Mouse (Mus musculus) megakaryocyte, embryonic 14.5 days (primary cell): Measurements from ENCODE around the gene Zfp871.

Source experiments
- FLI1 ChIP-seq: IDR thresholded peaks from 2 replicates; pipeline ENCODE4 v1.6.1; 2012; ENCODE audit warnings: low read length, inconsistent platforms, mixed read lengths
- GATA1 ChIP-seq: IDR thresholded peaks from 3 replicates; pipeline ENCODE4 v1.6.1; 2012; ENCODE audit warnings: mixed read lengths, low read length, inconsistent platforms, borderline replicate concordance

DNA sequence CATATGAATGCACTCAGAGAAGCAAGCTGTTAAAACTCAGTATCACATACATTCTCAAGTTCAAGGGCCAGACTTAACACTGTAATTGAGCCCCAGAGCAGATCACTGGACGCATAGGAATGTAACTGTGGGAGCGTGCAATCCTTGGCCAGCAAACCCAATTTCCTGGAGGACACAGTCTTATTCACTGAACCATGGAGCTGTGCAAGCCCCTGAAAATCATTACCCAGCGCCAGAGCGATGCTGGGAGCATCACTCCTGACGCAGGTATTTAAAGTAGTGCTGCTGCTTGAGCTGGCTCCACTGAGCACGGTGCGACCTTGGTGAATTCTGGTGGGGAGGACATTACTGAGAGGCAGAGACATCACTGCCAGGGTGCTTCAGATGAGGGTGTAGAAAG, 26.0 kb upstream of the Zfp871 start:
- TF ChIP-seq GATA1: no peak
- TF ChIP-seq FLI1: no peak
